In the genomic region with DNA sequence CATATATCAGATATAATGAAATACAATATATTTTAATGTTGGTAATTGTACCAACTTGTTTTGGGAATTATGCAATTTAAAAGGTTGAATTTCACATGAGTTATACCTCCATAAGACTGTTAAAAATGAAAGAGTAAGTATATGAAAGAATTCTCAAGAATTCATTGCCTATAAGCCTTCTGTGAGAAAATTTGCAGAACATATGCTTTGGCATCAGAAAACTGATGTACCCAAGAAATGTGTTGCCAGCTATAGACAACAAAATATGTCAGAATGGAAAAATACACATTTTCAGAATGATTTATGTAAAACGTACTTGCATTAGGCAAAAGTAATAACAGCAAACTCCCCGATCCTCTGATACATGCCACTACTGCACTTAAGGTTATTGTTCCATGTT, we compare ENCODE assay signal across 32 mouse cellular contexts. TPM values are rescaled to one million over a fixed set of nuclear protein-coding genes. Genes with fewer than 3 reads are reported as not detected.
"Had no signal": no experiment of that assay in that cellular context is flagged by ENCODE, and none has a peak within 500 bp of the region (broad histone marks: within the 10 kb centered on the region; RNA-seq: fewer than 3 reads in every experiment).

No protein-coding gene starts in this region.

- ATAC-seq: intestine, embryonic 15.5 days; midbrain, embryonic 16.5 days had no signal

- H3K27me3 ChIP-seq: intestine, embryonic 15.5 days; kidney, embryonic 15.5 days; liver, embryonic 13.5 days; midbrain, embryonic 12.5 days had no signal

- H3K9me3 ChIP-seq: intestine, embryonic 15.5 days; kidney, embryonic 15.5 days; midbrain, embryonic 12.5 days had no signal

- H3K4me1 ChIP-seq: intestine, embryonic 15.5 days; kidney, embryonic 15.5 days; liver, embryonic 13.5 days; midbrain, embryonic 12.5 days had no signal

- H3K27ac ChIP-seq: intestine, embryonic 15.5 days; kidney, embryonic 15.5 days; liver, embryonic 13.5 days; midbrain, embryonic 12.5 days; stomach, postnatal 0 days had no signal

- H3K36me3 ChIP-seq: intestine, embryonic 15.5 days; kidney, embryonic 15.5 days; liver, embryonic 13.5 days; midbrain, embryonic 12.5 days had no signal

- H3K4me2 ChIP-seq: intestine, embryonic 15.5 days; kidney, embryonic 15.5 days; liver, embryonic 13.5 days; midbrain, embryonic 12.5 days had no signal

- H3K9ac ChIP-seq: intestine, embryonic 15.5 days; kidney, embryonic 15.5 days; liver, embryonic 13.5 days; midbrain, embryonic 12.5 days had no signal

- DNase-seq: kidney, adult 11 months; kidney, adult 8-10 months; kidney, postnatal 10 days; kidney, postnatal 36 days; layer of hippocampus, adult 9-11 months; liver, embryonic 13.5 days; lung, adult 2 months; lung, postnatal 14 days; lung, postnatal 4 days; right cerebral cortex, postnatal 4 days; thymus, postnatal 25 days had no signal

- H3K4me3 ChIP-seq: intestine, embryonic 15.5 days; kidney, embryonic 15.5 days; liver, embryonic 13.5 days; midbrain, embryonic 12.5 days; myocyte had no signal

RNA-seq across cellular contexts. Expression of gene Olfr178, which starts 7.4 kb away (rescaled TPM):
- total RNA-seq: layer of hippocampus, postnatal 25 days; left cerebral cortex, adult 8-10 months; left cerebral cortex, postnatal 14 days; liver, adult 2 months; megakaryocyte progenitor cell, adult 5-6 weeks; megakaryocyte-erythroid progenitor cell, adult 5-6 weeks; monocyte, adult 5-6 weeks had no signal
- polyA plus RNA-seq: intestine, embryonic 15.5 days; kidney, embryonic 15.5 days; limb, embryonic 11.5 days; limb, embryonic 14.5 days; liver, adult 2 months; liver, embryonic 13.5 days; liver, embryonic 16.5 days; lung, adult 2 months; lung, embryonic 16.5 days; midbrain, embryonic 12.5 days; midbrain, embryonic 16.5 days; myocyte; neural tube, embryonic 11.5 days; neural tube, embryonic 14.5 days; stomach, embryonic 14.5 days; stomach, postnatal 0 days; thymus, postnatal 0 days had no signal

RNA-seq across cellular contexts. Expression of gene Olfr177, which starts 9.8 kb away (rescaled TPM):
- total RNA-seq: layer of hippocampus, postnatal 25 days; left cerebral cortex, adult 8-10 months; left cerebral cortex, postnatal 14 days; liver, adult 2 months; megakaryocyte progenitor cell, adult 5-6 weeks; megakaryocyte-erythroid progenitor cell, adult 5-6 weeks; monocyte, adult 5-6 weeks had no signal
- polyA plus RNA-seq: intestine, embryonic 15.5 days; kidney, embryonic 15.5 days; limb, embryonic 11.5 days; limb, embryonic 14.5 days; liver, adult 2 months; liver, embryonic 13.5 days; liver, embryonic 16.5 days; lung, adult 2 months; lung, embryonic 16.5 days; midbrain, embryonic 12.5 days; midbrain, embryonic 16.5 days; myocyte; neural tube, embryonic 11.5 days; neural tube, embryonic 14.5 days; stomach, embryonic 14.5 days; stomach, postnatal 0 days; thymus, postnatal 0 days had no signal

RNA-seq across cellular contexts. Expression of gene Olfr181, which starts 44.1 kb away (rescaled TPM):
- total RNA-seq: layer of hippocampus, postnatal 25 days; left cerebral cortex, adult 8-10 months; left cerebral cortex, postnatal 14 days; liver, adult 2 months; megakaryocyte progenitor cell, adult 5-6 weeks; megakaryocyte-erythroid progenitor cell, adult 5-6 weeks; monocyte, adult 5-6 weeks had no signal
- polyA plus RNA-seq: intestine, embryonic 15.5 days; kidney, embryonic 15.5 days; limb, embryonic 11.5 days; limb, embryonic 14.5 days; liver, adult 2 months; liver, embryonic 13.5 days; liver, embryonic 16.5 days; lung, adult 2 months; lung, embryonic 16.5 days; midbrain, embryonic 12.5 days; midbrain, embryonic 16.5 days; myocyte; neural tube, embryonic 11.5 days; neural tube, embryonic 14.5 days; stomach, embryonic 14.5 days; stomach, postnatal 0 days; thymus, postnatal 0 days had no signal

RNA-seq across cellular contexts. Expression of gene Olfr180, which starts 44.8 kb away (rescaled TPM):
- total RNA-seq: layer of hippocampus, postnatal 25 days; left cerebral cortex, adult 8-10 months; left cerebral cortex, postnatal 14 days; liver, adult 2 months; megakaryocyte progenitor cell, adult 5-6 weeks; megakaryocyte-erythroid progenitor cell, adult 5-6 weeks; monocyte, adult 5-6 weeks had no signal
- polyA plus RNA-seq: intestine, embryonic 15.5 days; kidney, embryonic 15.5 days; limb, embryonic 11.5 days; limb, embryonic 14.5 days; liver, adult 2 months; liver, embryonic 13.5 days; liver, embryonic 16.5 days; lung, adult 2 months; lung, embryonic 16.5 days; midbrain, embryonic 12.5 days; midbrain, embryonic 16.5 days; myocyte; neural tube, embryonic 11.5 days; neural tube, embryonic 14.5 days; stomach, embryonic 14.5 days; stomach, postnatal 0 days; thymus, postnatal 0 days had no signal

RNA-seq across cellular contexts. Expression of gene Olfr175-ps1, which starts 57.8 kb away (rescaled TPM):
- total RNA-seq: layer of hippocampus, postnatal 25 days; left cerebral cortex, adult 8-10 months; left cerebral cortex, postnatal 14 days; liver, adult 2 months; megakaryocyte progenitor cell, adult 5-6 weeks; megakaryocyte-erythroid progenitor cell, adult 5-6 weeks; monocyte, adult 5-6 weeks had no signal
- polyA plus RNA-seq: intestine, embryonic 15.5 days; kidney, embryonic 15.5 days; limb, embryonic 11.5 days; limb, embryonic 14.5 days; liver, adult 2 months; liver, embryonic 13.5 days; liver, embryonic 16.5 days; lung, adult 2 months; lung, embryonic 16.5 days; midbrain, embryonic 12.5 days; midbrain, embryonic 16.5 days; myocyte; neural tube, embryonic 11.5 days; neural tube, embryonic 14.5 days; stomach, embryonic 14.5 days; stomach, postnatal 0 days; thymus, postnatal 0 days had no signal
